Mouse (Mus musculus) T-cell, adult 2 months (primary cell): ENCODE measurements around the gene Sp100.
A peak's percentile ranks its signal among the peaks of the same experiment; 100 is the strongest.

Experiments used
- DNase-seq: peaks from one replicate; pipeline ENCODE4 v3.0.0; 2022; ENCODE audit warnings: low spot score

Sp100 gene

DNA sequence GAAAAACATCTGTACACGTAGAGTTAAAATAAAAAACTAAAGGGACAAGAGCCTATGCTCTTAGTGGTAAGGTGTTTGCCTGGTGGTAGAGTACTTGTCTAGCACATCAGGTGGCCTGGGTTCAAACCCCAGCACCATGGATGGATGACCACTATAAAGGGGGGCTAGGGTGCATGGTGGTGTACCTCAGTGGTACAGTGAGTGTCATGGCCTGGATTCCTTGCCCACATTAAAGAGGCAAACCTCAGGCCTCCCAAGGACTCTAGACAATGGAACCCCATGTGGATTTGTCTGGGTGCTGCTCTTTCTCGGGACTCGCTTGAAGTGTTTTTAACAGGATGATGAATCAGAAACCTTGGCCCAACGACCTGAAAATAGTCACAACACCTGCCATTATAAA, 52.7 kb downstream of the Sp100 start:
- no peak for DNase-seq

DNA sequence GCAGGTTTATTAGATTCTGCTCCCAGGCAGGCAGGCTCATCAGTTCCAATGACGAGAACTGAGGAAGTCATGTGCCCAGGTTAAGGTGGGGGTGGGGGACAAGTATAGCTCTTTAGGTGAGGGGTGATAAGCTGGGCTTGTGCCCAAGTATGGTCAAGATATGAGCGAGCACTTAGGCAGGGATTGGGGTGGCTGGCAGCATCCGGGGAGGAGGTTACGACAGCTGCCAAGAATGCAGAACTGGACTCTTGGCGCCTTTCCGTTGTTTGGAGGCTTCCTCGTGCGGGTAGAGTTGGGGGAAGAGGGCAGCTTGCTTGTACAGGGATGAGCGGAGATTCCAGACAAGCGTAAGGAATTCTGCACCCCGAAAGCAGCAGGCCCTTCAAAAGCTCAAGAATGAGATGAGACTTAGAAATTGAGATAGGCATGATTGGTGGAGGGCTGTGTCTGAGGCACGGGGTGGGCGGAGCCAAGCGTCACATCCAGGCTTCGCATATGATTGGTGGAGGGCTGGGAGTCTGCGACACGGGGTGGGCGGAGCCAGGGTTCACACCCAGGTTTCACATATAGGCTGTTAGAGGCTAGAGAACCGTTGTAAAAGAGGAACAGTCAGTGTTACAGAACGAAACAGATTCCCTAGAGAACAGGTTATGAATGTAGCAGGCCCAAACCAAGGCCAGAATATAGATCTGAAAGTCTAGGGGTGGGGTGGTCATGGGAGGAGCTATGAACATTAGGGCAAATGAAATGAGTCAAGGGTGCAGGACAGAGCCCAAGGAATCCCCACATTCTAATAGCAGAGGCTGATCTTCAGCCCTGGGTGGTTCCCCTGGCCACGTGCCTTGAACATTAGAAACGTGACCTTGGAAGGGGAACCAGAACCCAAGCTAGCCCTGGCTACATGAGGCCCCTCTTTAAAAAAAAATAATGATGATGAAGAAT, 53.7 kb downstream of the Sp100 start:
- peak; percentile 92 for DNase-seq

- no peak for DNase-seq
These were observed 55.8 kb downstream of the Sp100 start for GRCm38 (mm10) chr1:85705552-85705951.

GRCm38 (mm10) chr1:85706754-85707153, 57.0 kb downstream of the Sp100 start:
- DNase-seq, result no peak

DNA sequence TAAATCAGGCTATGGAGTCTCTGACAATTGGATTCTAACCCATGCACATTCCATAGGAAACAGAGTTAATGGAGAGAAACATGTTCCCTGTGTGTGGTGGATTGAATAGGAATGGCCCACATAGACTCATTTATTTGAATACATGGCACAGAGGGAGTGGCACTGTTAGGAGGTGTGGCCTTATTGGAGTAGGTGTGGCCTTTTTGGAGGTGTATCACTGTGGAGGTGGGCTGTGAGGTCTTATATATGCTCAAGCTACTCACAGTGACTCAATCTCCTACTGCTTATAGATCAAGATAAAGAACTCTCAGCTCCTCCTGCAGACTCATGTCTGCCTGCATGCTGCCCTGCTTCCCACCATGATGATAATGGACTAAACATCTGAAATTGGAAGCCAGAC, 64.7 kb downstream of the Sp100 start:
- DNase-seq, result no peak

GRCm38 (mm10) chr1:85716447-85717027, 66.7 kb downstream of the Sp100 start:
- DNase-seq, result no peak

- DNase-seq, result no peak
These were observed 69.3 kb downstream of the Sp100 start for GRCm38 (mm10) chr1:85719049-85719448.

DNA sequence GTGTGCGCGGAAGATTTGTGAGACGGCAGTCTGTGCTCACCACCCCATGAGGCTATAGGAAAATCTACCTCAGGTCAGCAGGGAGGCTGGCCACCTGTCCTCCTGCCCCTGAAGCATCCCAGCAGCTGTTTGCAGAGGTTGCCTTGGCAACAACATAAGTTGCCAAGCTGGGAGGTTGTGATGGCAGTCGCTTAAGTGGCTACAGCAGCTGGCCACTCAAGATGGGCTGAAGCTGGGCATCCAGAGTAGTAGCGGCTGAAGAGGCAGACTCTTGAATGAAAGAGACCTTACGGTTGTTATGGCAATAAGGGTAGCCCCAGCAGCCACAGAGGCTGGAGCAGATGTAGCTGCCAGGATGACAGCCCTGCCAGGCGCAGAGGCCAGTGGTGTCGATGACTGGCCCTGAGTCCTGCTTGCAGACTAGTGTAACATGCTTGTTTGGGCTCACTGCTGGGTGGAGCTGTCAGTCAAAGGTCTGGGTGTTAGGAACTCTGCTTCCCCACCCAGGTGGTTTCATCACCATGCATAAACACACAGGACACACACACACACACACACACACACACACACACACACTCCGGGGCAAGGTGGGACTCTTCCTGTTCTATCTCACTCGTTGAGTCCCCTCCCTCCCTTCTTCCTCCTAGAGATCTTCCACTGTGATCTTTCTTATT, 70.6 kb downstream of the Sp100 start:
- peak; percentile 70 for DNase-seq

DNA sequence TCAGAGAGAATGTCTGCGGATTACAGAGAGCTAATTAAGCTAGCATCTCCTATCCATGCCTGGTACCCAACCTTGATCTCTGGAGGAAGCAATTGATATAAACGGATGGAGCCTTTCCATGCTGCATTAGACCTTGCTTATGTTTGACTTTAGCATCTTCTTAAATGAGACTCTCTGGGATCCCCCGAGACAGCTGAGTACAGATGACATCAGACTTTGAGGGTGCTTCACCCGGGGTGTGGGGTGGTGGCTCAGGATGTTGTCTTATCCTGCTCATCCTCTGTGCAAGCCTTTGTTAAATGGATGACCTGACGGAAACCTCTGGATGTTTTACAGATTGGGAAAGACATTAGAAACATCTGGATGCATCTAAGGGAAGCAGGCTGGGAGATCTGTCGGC, 80.7 kb downstream of the Sp100 start:
- no peak for DNase-seq

DNA sequence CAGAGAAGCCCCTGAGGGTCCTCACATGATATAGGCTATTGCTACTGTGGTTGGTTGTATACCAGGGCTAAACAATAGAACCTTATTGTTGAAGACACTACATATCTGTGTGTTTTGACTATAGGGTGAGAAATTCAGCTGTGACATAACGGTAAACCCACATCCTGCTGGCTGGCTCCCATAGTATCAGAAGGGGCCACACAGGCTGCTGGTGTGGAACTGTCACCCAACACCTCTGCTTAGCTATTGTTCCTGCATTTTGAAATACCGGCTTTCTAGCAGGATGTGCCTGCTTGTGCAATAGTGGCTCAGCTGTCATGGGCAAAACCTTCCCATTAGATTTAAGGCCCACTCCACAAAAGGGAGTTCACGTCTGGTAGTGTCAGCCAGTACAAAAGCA, 82.8 kb downstream of the Sp100 start:
- DNase-seq, result peak; percentile 78

GRCm38 (mm10) chr1:85734511-85734910, 84.7 kb downstream of the Sp100 start:
- DNase-seq, result no peak

- peak; percentile 80 for DNase-seq
These were observed 85.8 kb downstream of the Sp100 start for GRCm38 (mm10) chr1:85735463-85736123.

DNA sequence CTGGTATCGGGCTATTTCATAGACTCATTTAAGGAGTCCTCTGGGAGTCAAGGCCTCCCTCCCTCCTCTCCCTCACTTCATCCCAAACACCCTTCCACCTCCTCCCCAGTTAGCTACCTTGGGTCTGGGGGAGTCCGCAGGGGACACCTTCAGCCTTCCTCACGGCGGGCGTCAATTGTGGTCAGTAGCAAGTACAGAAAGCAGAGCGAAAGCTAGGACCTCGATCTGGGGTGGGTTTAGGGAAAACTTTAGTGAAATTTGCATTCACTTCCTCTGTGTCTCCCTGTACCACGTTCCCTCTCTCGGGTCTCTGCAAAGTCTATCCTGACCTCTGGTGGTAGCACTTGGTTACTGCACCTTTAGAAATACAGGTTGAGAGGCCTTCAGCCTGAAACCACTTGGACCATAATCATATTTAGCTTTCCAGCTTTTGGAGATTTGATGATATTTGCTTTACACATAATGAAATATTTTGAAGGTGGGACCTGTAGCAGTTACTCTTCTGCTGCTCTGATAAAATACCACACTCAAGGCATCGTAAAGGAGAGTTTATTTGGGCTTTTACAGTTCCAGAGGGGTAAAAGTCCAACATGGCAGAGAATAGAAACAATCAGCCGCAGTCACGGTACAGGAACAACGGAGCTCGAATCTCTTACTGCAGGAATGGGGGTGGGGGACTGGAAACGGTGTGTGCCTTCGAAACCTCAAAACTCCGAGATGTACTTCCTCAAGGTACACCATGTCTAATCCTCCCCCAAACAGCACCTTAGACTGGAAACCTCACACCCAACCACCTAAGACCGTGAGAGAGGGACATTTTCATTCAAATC, 86.8 kb downstream of the Sp100 start:
- DNase-seq, result peak; percentile 83

GRCm38 (mm10) chr1:85739000-85739399, 89.2 kb downstream of the Sp100 start:
- DNase-seq, result peak; percentile 23

- DNase-seq, result peak; percentile 69
These were observed 90.0 kb downstream of the Sp100 start for GRCm38 (mm10) chr1:85739819-85740218.

DNA sequence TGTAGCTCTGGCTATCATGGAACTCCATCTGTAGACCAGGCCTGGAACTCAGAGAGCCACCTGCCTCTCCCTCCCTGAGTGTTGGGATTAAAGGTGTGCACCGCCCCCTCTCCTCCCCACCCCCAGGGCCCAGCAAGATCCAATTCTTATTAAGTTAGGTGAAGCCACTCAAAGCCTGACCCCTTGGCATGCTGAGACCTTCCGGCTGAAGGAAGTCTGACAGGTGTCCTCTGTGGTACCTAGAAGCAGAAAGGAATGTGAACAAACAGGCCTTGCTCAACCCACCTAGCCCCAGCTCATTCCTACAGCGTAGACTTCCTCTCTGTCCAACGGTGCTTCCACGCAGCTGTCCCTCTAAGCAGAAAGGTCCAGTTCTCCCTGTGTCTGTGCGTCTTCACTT, 91.1 kb downstream of the Sp100 start:
- no peak for DNase-seq

DNA sequence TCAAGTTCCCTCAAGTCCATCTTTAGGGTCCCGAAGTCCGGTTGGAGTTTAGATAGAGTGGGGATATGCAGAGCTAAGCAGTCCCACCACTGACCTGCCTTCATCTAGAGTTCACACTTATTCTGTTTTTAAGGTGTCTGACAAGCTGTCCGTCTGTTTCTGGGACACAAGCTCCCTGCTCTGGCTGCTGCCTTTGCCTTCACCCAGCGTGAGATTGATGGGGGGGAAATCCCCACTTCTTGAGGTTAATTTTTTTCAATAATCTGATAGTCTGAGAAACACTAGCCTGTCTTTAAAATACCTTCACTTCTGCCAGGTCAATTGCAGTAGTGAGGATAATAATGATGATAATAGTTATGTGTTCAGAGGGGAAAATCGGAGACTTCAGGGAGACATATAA, 92.5 kb downstream of the Sp100 start:
- no peak for DNase-seq

DNA sequence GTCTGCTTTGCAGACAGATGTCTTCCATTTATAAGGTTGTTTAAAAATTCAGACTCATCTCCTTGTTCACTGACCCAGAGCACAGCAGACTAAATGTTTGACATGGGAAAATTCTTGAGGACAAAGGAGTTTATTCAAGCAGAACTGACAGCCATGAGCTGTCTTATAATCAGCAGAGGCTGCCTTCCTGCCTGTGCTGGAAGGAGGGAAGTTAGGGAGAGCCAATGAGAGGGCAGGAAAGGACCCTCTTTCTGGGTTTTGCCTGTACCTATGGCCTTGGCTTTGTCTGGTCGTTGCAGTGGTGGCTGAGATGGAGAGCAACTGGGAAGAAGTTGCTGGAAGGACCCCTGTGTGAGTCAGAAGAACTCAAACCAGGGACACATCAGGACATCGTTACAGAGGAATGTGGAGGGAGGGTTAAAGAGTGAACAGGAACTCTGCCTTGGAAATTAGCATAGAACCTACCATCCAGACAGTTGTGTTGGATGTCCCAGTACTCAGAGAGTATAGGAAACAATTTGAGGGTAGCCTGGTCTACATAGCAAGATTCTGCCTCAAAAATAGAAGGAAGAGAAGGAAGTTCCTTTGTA, 93.2 kb downstream of the Sp100 start:
- no peak for DNase-seq

DNA sequence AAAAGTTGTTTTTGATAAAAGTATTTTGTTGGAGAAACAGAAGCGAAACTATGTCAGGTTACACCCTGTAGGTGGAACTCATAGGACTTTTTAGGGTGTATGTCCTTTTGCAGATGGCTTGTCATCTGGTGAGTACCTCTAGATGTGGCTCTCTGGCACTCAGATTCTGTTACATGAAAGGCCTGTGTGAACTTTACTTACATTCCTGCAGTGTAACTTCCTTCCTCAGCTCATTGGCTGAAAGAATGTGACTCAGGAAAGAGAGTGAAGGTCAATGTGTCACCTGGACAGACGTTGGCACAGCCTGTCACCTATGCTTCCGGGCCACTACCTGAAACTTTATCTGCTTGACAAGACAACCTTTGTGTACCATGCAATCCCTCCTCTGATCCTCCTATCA, 94.8 kb downstream of the Sp100 start:
- no peak for DNase-seq

GRCm38 (mm10) chr1:85746511-85746910, 96.7 kb downstream of the Sp100 start:
- DNase-seq, result no peak

- DNase-seq, result no peak
These were observed 100.0 kb downstream of the Sp100 start for GRCm38 (mm10) chr1:85749829-85750228.
